ENCODE assay signal across 8 mouse cellular contexts in genomic region chrX:48344643-48345384, GRCm38 (mm10). TPM values are rescaled to one million over a fixed set of nuclear protein-coding genes. Genes with fewer than 3 reads are reported as not detected.
DNase-seq lines count a peak whose midpoint lies in the region; ATAC-seq and TF ChIP-seq lines count a peak whose summit lies in the region.

No protein-coding gene starts in this region.

- WGBS in heart, embryonic 10.5 days, result 12% methylated on average over 32 of the region's 61 CpGs
- WGBS in kidney, embryonic 14.5 days, result 18% methylated on average over 41 of the region's 61 CpGs
- WGBS in macrophage (ENCODE audit: missing documents), result 17% methylated on average over 38 of the region's 61 CpGs
- 26% methylated on average over 22 of the region's 61 CpGs for WGBS in stomach, postnatal 0 days

- TF ChIP-seq EP300 in stomach, postnatal 0 days (optimal IDR thresholded peaks at IDR 0.05), result no peak

- peak; percentile 4; the same call in 1 of the 2 replicates for ATAC-seq in kidney, embryonic 14.5 days (ENCODE audit: low FRiP score, low TSS enrichment)
- ATAC-seq in stomach, postnatal 0 days (ENCODE audit: low FRiP score, low TSS enrichment), result no peak

- H3K36me3 ChIP-seq in heart, embryonic 10.5 days, result no peaks in the 10 kb centered on the region
- no peaks in the 10 kb centered on the region for H3K36me3 ChIP-seq in kidney, embryonic 14.5 days (ENCODE audit: control insufficient read depth, insufficient read depth, low read length)
- H3K36me3 ChIP-seq in macrophage (ENCODE audit: inconsistent target), result no peaks in the 10 kb centered on the region
- H3K36me3 ChIP-seq in stomach, postnatal 0 days (ENCODE audit: control insufficient read depth, insufficient read depth, low read length), result no peaks in the 10 kb centered on the region

- peak overlapping the region; percentile 54 for H3K4me2 ChIP-seq in kidney, embryonic 14.5 days (replicated peaks; ENCODE audit: low read depth, low read length)
- H3K4me2 ChIP-seq in stomach, postnatal 0 days (replicated peaks; ENCODE audit: low read depth), result peak overlapping the region; percentile 71

- H3K27ac ChIP-seq in heart, embryonic 10.5 days, result peak overlapping the region; percentile 84
- no peak overlapping the region; the same call in 1 of the 2 replicates for H3K27ac ChIP-seq in kidney, embryonic 14.5 days (ENCODE audit: low read depth, low read length)
- no peak overlapping the region for H3K27ac ChIP-seq in macrophage
- H3K27ac ChIP-seq in stomach, postnatal 0 days (replicated peaks), result no peak overlapping the region

- no peaks in the 10 kb centered on the region for H3K9me3 ChIP-seq in heart, embryonic 10.5 days
- no peaks in the 10 kb centered on the region for H3K9me3 ChIP-seq in kidney, embryonic 14.5 days (ENCODE audit: control insufficient read depth, low read length)
- no peaks in the 10 kb centered on the region for H3K9me3 ChIP-seq in stomach, postnatal 0 days (ENCODE audit: control insufficient read depth, low read length)

- peaks cover 58% of the 10 kb centered on the region; the same call in 1 of the 2 replicates for H3K27me3 ChIP-seq in heart, embryonic 10.5 days (ENCODE audit: insufficient read depth, poor library complexity, severe bottlenecking)
- no peaks in the 10 kb centered on the region for H3K27me3 ChIP-seq in kidney, embryonic 14.5 days (ENCODE audit: control insufficient read depth, insufficient read depth, low read length)
- no peaks in the 10 kb centered on the region for H3K27me3 ChIP-seq in stomach, postnatal 0 days (ENCODE audit: control insufficient read depth, insufficient read depth, low read length)

- peaks cover 1% of the 10 kb centered on the region; the same call in 1 of the 2 replicates for H3K79me2 ChIP-seq in macrophage (ENCODE audit: inconsistent target)

- no peak for TF ChIP-seq CTCF in stomach, postnatal 0 days (IDR thresholded peaks at IDR 0.05; ENCODE audit: low read depth)

- H3K9ac ChIP-seq in kidney, embryonic 14.5 days (ENCODE audit: low read depth, low read length), result peak overlapping the region; percentile 60
- H3K9ac ChIP-seq in stomach, postnatal 0 days (ENCODE audit: low read length), result peak overlapping the region; percentile 56

- no peaks in the 10 kb centered on the region; the same call in 1 of the 2 replicates for H3K4me1 ChIP-seq in heart, embryonic 10.5 days
- H3K4me1 ChIP-seq in kidney, embryonic 14.5 days (ENCODE audit: control insufficient read depth, insufficient read depth, low read length), result no peaks in the 10 kb centered on the region
- H3K4me1 ChIP-seq in stomach, postnatal 0 days (replicated peaks; ENCODE audit: control insufficient read depth, insufficient read depth), result no peaks in the 10 kb centered on the region

- peak overlapping the region; percentile 68 for H3K4me3 ChIP-seq in heart, embryonic 10.5 days
- peak overlapping the region; percentile 52 for H3K4me3 ChIP-seq in kidney, embryonic 14.5 days (ENCODE audit: low read length)
- H3K4me3 ChIP-seq in macrophage (ENCODE audit: inconsistent target), result peak overlapping the region; percentile 39
- H3K4me3 ChIP-seq in stomach, postnatal 0 days (ENCODE audit: low read depth, low read length), result peak overlapping the region; percentile 53

- DNase-seq in thymus, adult 18-20 months, result peak; percentile 24 to 35
- DNase-seq in thymus, postnatal 0 days (ENCODE audit: low spot score), result no peak
- peak; percentile 53 to 55 for DNase-seq in cerebellum, postnatal 10 days
- DNase-seq in heart, embryonic 10.5 days (ENCODE audit: low spot score), result no peak
- DNase-seq in stomach, postnatal 0 days (ENCODE audit: low spot score), result peak; percentile 20
- no peak for DNase-seq in urinary bladder, postnatal 36 days (ENCODE audit: low spot score in 2 of 2)

RNA-seq across cellular contexts. Expression of gene Bcorl1, which starts 3.7 kb away (rescaled TPM):
- polyA plus RNA-seq in thymus, postnatal 0 days (2015; fragmentation: Nextera tagmentation; extraction: Ambion mirVana), result 1.4 and 1.8 TPM in 2 replicates
- 4.9 and 6.7 TPM in 2 replicates for polyA plus RNA-seq in heart, embryonic 10.5 days (2016; fragmentation: Nextera tagmentation; extraction: Ambion mirVana)
- polyA plus RNA-seq in kidney, embryonic 14.5 days (2014; fragmentation: Nextera tagmentation; extraction: Ambion mirVana), result 6.1 and 10.1 TPM in 2 replicates
- 10 to 100 TPM in 20 of 26 experiments, 1 to 10 TPM in 6; 2.9 to 71.1 (median 16.7) TPM for total RNA-seq in macrophage (2018; cell fraction: chromatin; rRNA removed)
- total RNA-seq in macrophage (2018; cell fraction: cytosol; rRNA removed), result 1 to 10 TPM; 2.3 to 9.6 (median 4.8) TPM
- total RNA-seq in macrophage (2018; cell fraction: nucleus; rRNA removed), result 10 to 100 TPM in 11 of 26 experiments, 1 to 10 TPM in 15; 3.6 to 48.2 (median 8.7) TPM
- 3.5 to 20.1 TPM (median 3.8 TPM) in 3 replicates for polyA plus RNA-seq in macrophage (2018)
- polyA plus RNA-seq in stomach, postnatal 0 days (2015; fragmentation: Nextera tagmentation; extraction: Ambion mirVana), result 2.1 and 2.2 TPM in 2 replicates

Comparison
In these comparisons a context has a peak if more than half of its experiments do, and no peak if none do; other contexts are left out.
1. DNase-seq: peak in thymus, adult 18-20 months (2 of 2), cerebellum, postnatal 10 days (2 of 2) and stomach, postnatal 0 days (single experiment); none in thymus, postnatal 0 days (single experiment), heart, embryonic 10.5 days (single experiment) and urinary bladder, postnatal 36 days (0 of 2).
2. Peak in every context shown above with its lines, with median percentiles within 50 percentile points of each other: H3K4me3 ChIP-seq.